Mouse (Mus musculus) olfactory bulb, adult 2 months (tissue): ENCODE results near the gene Rabl6. TPM values are rescaled to one million over a fixed set of nuclear protein-coding genes. Genes with fewer than 3 reads are reported as not detected.

Experiments used
- H3K27ac ChIP-seq: fragments of 200-500 bp; 2 replicates; pipeline ENCODE4 v1.5.1; 2012; ENCODE audit warnings: low read depth, low read length; ENCODE audit not compliant: insufficient read depth
- H3K4me1 ChIP-seq: fragments of 200-500 bp; 2 replicates; pipeline ENCODE4 v1.6.1; 2012; ENCODE audit warnings: low read length; ENCODE audit not compliant: control insufficient read depth, insufficient read depth
- H3K4me3 ChIP-seq: fragments of 200-500 bp; 2 replicates; pipeline ENCODE4 v1.5.1; 2012; ENCODE audit warnings: mild to moderate bottlenecking, low read depth, low read length, moderate library complexity; ENCODE audit not compliant: insufficient read depth
- CTCF ChIP-seq: fragments of 200-500 bp; IDR thresholded peaks from 2 replicates; pipeline ENCODE4 v1.5.1; 2012; ENCODE audit warnings: low read depth, mild to moderate bottlenecking, low read length, moderate library complexity; ENCODE audit not compliant: insufficient read depth
- POLR2A ChIP-seq: fragments of 200-500 bp; IDR thresholded peaks from 2 replicates; pipeline ENCODE4 v1.6.1; 2012; ENCODE audit warnings: mild to moderate bottlenecking, low read depth, low read length, moderate library complexity; ENCODE audit not compliant: insufficient read depth
- WGBS: fragments of 180-500 bp; shearing (Covaris S2); methylation state at CpG from one replicate; pipeline ENCODE4 v1.1.7; 2018; 5-methylcytosine and 5-hydroxymethylcytosine counted together
- polyA plus RNA-seq: library from polyadenylated mRNA; stranded (reverse); fragments of >200 nt; gene quantifications from 2 replicates; pipeline ENCODE4 v1.2.4, GENCODE M21; 2012; ENCODE audit warnings: low replicate concordance; ENCODE audit not compliant: missing spikeins, insufficient read depth, insufficient read length

The Rabl6 gene
- polyA plus RNA-seq, 1 experiment, result not detected

DNA sequence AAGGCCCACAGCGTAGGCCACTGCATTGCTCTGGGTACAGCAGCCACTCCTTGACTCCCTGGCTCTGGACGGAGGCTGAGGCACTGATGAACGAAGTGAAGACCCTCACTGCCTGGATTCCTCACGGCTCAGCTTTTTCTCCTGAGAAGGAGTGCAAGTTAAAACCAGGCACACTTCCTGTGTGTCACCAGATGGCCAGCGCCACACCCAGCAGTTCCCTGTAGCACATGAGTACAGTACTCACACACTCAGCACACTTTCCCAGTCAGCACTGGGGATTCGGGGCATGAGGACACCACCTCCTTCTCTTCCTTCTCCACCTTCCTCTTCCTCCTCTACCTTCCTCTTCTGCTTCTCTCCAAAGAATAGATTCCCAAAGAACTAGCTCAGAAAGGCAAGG is 19.5 kb upstream of the Rabl6 start, which contains the start of gene Fcna:
Fcna (minus strand) TSS at position 220 of the 400 bp plus-strand sequence.
- TF ChIP-seq POLR2A (no peak), CTCF (no peak)
- whole genome bisulfite sequencing, result 84% methylated on average over 6 of the region's 6 CpGs
- H3K4me1 ChIP-seq, result no peaks in the 10 kb centered on the region
- no peak within 1 kb of the TSS for H3K27ac ChIP-seq
- no peak within 1 kb of the TSS for H3K4me3 ChIP-seq

GRCm38 (mm10) chr2:25625986-25626385 is 17.7 kb upstream of the Rabl6 start:
- TF ChIP-seq POLR2A (no peak), CTCF (no peak)
- H3K4me3 ChIP-seq, result no peak overlapping the region
- 74% methylated on average over 5 of the region's 5 CpGs for WGBS
- no peak overlapping the region for H3K27ac ChIP-seq
- peaks cover 8% of the 10 kb centered on the region for H3K4me1 ChIP-seq

DNA sequence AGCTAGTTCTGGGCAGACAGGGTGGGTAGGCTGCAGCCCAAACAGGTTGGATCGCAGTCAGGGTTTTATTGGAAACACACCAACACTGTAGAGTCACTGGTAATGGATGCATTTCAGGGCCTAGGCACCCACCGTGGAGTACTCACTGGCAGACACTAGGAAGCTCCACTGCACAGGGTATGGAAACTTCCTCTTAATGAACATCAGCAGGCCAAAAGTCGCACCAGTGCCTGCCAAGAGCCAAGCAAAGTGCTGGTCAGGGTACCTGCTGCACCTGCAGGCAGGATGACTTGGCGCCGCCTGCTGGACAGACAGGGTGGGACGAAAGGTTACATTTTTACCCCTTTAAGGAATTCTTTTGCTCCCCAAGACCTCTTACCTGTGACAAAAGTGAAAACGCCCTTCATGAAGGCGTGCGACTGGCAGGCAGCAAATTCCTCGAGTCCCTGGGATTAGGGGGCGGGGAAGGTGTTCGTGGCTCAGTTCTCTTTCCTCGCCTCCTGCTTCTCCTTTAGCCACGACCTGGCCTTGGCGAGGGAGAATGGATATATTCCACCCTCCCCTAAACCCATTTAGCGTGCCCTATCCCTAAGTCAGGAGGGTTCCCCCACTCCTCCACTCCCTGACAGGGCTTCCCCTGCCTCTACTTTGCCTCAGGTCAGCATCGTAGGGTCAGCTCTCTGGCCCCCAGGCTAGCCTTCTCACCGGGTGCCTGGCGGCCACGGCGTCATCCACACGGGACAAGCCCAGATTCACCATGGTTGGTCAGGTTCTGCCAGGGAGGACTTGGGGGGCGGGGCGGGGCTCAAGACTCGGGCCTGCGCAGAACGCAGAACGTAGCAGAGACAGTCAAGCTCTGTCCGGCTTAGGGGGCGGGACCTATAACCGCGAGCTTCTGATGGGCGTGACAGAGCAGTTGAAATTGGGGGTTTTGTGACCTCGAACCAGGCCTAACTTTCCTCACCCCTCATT is 13.2 kb upstream of the Rabl6 start, which contains the start of gene Tmem141:
Tmem141 (minus strand) TSS at position 777 of the 972 bp plus-strand sequence.
- WGBS, result 9% methylated on average over 34 of the region's 34 CpGs
- H3K27ac ChIP-seq, result no peak within 1 kb of the TSS
- H3K4me1 ChIP-seq, result peaks cover 11% of the 10 kb centered on the region
- peak; percentile 35; the same call in 1 of the 2 replicates for TF ChIP-seq POLR2A
- peak; percentile 49; the same call in 1 of the 2 replicates for TF ChIP-seq CTCF
- peak within 1 kb of the TSS; percentile 57 for H3K4me3 ChIP-seq

- 80% methylated on average over 4 of the region's 4 CpGs for WGBS
- no peak overlapping the region for H3K4me3 ChIP-seq
- H3K27ac ChIP-seq, result no peak overlapping the region
These were observed 12.5 kb upstream of the Rabl6 start for GRCm38 (mm10) chr2:25620852-25621228.

DNA sequence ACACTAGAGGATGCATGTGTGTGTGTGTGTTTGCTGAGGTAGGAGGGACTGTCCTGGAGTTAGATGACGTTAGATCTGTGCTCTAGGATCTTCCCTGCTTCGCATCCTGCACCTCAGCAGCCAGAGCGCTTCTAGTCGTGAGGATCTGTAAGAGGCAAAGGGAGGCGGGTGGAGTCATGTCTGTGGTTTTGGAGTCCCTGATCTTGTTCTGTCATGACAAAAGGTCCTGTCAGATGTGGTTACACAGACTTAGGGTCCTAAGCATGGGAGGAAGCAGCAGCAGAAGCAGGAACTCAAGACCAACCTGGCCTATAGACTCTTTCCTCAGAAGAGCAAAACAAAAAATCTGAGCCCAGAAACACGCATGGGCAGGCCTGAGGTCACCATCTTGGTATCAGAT is 12.1 kb upstream of the Rabl6 start:
- WGBS, result 88% methylated on average over 6 of the region's 6 CpGs
- H3K27ac ChIP-seq, result no peak overlapping the region

More at GRCm38 (mm10) chr2:25620852-25621228, 12.5 kb upstream of the Rabl6 start:
- H3K4me1 ChIP-seq, result peaks cover 17% of the 10 kb centered on the region
- TF ChIP-seq POLR2A, result no peak
- TF ChIP-seq CTCF, result no peak

DNA sequence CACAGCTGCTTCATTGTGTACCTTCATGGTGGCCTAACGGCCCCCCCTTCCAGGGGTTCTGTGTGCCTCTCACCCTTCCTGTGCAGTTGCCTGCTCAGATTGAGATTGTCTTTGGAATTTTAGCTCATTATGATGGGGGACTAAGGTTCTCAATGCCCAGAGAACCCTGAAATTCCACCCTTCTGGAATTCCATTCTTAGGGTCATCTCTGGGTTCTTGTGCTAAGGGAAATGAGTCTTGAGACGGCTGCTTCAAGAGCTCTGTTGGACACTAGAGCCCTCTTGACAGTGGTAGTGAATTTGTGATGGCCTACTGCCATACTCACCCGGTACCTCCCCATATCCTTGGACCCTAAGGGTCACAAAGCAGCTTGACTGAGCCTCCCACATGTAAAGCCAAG is 9.3 kb upstream of the Rabl6 start, which contains the start of gene Ccdc183:
Ccdc183 (minus strand) TSS at position 101 of the 400 bp plus-strand sequence.
- Histone ChIP-seq H3K4me1 (peaks cover 18% of the 10 kb centered on the region), H3K4me3 (no peak within 1 kb of the TSS), H3K27ac (no peak within 1 kb of the TSS)
- TF ChIP-seq CTCF (no peak), POLR2A (no peak)
- WGBS, result 90% methylated on average over 3 of the region's 3 CpGs

More for the DNA sequence above, 12.1 kb upstream of the Rabl6 start:
- H3K4me1 ChIP-seq, result peaks cover 18% of the 10 kb centered on the region
- TF ChIP-seq POLR2A (no peak), CTCF (no peak)
- H3K4me3 ChIP-seq, result no peak overlapping the region

- 15% methylated on average over 22 of the region's 22 CpGs for WGBS
- H3K4me1 ChIP-seq, result peaks cover 14% of the 10 kb centered on the region
- TF ChIP-seq POLR2A, result no peak
- no peak for TF ChIP-seq CTCF
- H3K27ac ChIP-seq, result no peak overlapping the region
- H3K4me3 ChIP-seq, result no peak overlapping the region
These were observed 8.1 kb upstream of the Rabl6 start for GRCm38 (mm10) chr2:25616398-25616797.

DNA sequence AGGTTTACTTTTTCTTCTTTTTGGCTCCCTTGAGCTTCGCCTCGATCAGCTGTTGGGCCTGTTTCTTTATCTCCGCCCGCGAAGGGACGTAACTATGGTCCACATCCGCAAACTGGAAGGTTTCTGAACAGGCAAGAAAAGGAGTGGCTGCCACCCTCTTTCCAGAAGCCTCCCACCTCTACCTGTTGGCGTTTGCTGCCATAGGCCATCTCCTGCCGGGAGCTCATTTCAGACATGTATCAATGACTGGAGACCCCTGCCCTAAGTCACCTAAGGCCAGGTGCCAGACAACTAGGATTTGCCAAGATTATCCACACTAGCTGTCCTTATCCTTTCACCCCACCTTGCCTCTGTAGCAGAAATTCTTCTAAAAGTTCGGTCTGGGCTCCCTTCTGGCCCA is 350 bp upstream of the Rabl6 start:
- TF ChIP-seq POLR2A (no peak), CTCF (no peak)
- Histone ChIP-seq H3K27ac (peak overlapping the region; percentile 7; the same call in 1 of the 2 replicates), H3K4me1 (peaks cover 9% of the 10 kb centered on the region), H3K4me3 (peak overlapping the region; percentile 78)
- 59% methylated on average over 10 of the region's 10 CpGs for WGBS

- Histone ChIP-seq H3K27ac (no peak overlapping the region), H3K4me3 (no peak overlapping the region), H3K4me1 (peaks cover 3% of the 10 kb centered on the region; the same call in 1 of the 2 replicates)
- WGBS, result 90% methylated on average over 5 of the region's 5 CpGs
- TF ChIP-seq CTCF (no peak), POLR2A (no peak)
These were observed 5.8 kb downstream of the Rabl6 start for GRCm38 (mm10) chr2:25602526-25602925.
